Mouse (Mus musculus) CH12.LX (cell line): ENCODE results near the gene Mmp28.

Experiments
- CTCF ChIP-seq, 2 experiments: IDR thresholded peaks in 1 of 2; conservative IDR thresholded peaks in 1 of 2; 2 replicates each; pipeline ENCODE4 v1.5.1; 2011 to 2012; ENCODE audit warnings: low read depth in 2 of 2, low read length in 2 of 2, improper control_type of control experiment in 1 of 2, inconsistent platforms in 1 of 2, mild to moderate bottlenecking in 1 of 2, moderate library complexity in 1 of 2
- ELF1 ChIP-seq: IDR thresholded peaks from 2 replicates; pipeline ENCODE4 v1.6.1; 2014; ENCODE audit warnings: low read depth, mild to moderate bottlenecking, inconsistent platforms, low read length, improper control_type of control experiment
- MAFK ChIP-seq: IDR thresholded peaks from 2 replicates; pipeline ENCODE4 v1.6.1; 2011; ENCODE audit warnings: low read length, improper control_type of control experiment; ENCODE audit not compliant: insufficient replicate concordance
- MXI1 ChIP-seq: IDR thresholded peaks from 2 replicates; pipeline ENCODE4 v1.6.1; 2011; ENCODE audit warnings: mild to moderate bottlenecking, low read depth, low read length, improper control_type of control experiment
- POLR2A ChIP-seq: IDR thresholded peaks from 2 replicates; pipeline ENCODE4 v1.6.1; 2011; ENCODE audit warnings: low read depth, mild to moderate bottlenecking, improper control_type of control experiment, low read length
- POLR2AphosphoS2 ChIP-seq: IDR thresholded peaks from 2 replicates; pipeline ENCODE4 v1.6.1; 2011; ENCODE audit warnings: low read depth, low read length, improper control_type of control experiment
- RAD21 ChIP-seq: IDR thresholded peaks from 2 replicates; pipeline ENCODE4 v1.6.1; 2011; ENCODE audit warnings: low read depth, mild to moderate bottlenecking, low read length, improper control_type of control experiment, moderate library complexity
- USF1 ChIP-seq: IDR thresholded peaks from 2 replicates; pipeline ENCODE4 v1.6.1; 2014; ENCODE audit warnings: low read depth, mild to moderate bottlenecking, inconsistent platforms, low read length, improper control_type of control experiment
- ZC3H11A ChIP-seq: IDR thresholded peaks from 2 replicates; pipeline ENCODE4 v1.6.1; 2012; ENCODE audit warnings: low read depth, mild to moderate bottlenecking, inconsistent platforms, low read length, improper control_type of control experiment
- ZMIZ1 ChIP-seq: IDR thresholded peaks from 2 replicates; pipeline ENCODE4 v1.6.1; 2012; ENCODE audit warnings: low read depth, mild to moderate bottlenecking, inconsistent platforms, low read length, improper control_type of control experiment

DNA sequence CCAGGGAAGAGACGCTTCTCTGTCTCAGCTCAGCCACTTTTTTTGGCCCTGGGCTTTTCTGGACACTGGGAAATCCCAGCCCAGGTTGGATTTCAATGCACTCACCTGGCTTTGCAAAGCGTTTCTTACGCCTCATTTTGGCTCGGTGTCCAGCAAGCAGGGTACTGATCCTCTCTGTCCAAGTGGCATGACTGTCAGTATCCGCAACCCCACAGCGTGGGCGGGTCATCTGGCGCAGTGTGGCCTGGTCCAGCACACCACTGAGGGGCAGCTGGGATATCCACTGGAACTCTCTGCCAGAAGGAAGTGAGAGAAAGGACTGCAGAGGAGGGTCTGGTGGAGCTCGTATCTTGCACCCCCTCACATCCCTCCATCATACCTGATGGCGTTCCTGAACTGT lies 11.6 kb downstream of the Mmp28 start:
- no peak for TF ChIP-seq USF1
- TF ChIP-seq POLR2A, result no peak
- no peak for TF ChIP-seq ELF1
- no peak for TF ChIP-seq RAD21
- TF ChIP-seq CTCF (conservative IDR thresholded peaks at IDR 0.05 in 1 of 2, IDR thresholded peaks at IDR 0.05 in 1 of 2; ENCODE audit: low read depth in 2 of 2, low read length in 2 of 2), result no peak
- no peak for TF ChIP-seq POLR2AphosphoS2
- TF ChIP-seq ZC3H11A, result no peak
- no peak for TF ChIP-seq MAFK
- TF ChIP-seq ZMIZ1, result no peak
- no peak for TF ChIP-seq MXI1
